Mouse (Mus musculus): ENCODE results near the gene Atf6b.
A peak's percentile ranks its signal among the peaks of the same experiment; 100 is the strongest.

The Atf6b gene

GRCm38 (mm10) chr17:34646906-34647787 is at the start of gene Atf6b:
Atf6b (plus strand) TSS chr17:34647146.
- DNase-seq (ENCODE audit: low spot score in 2 of 2) = peak; percentile 96 to 97

GRCm38 (mm10) chr17:34597566-34598095 is 49.3 kb upstream of the Atf6b start, which contains the start of gene Ager:
Ager (plus strand) TSS chr17:34597862.
- DNase-seq (ENCODE audit: low spot score in 2 of 2) = no peak

- DNase-seq (ENCODE audit: low spot score in 2 of 2) = no peak
These were observed 47.1 kb upstream of the Atf6b start for GRCm38 (mm10) chr17:34599891-34600290.

- DNase-seq (ENCODE audit: low spot score in 2 of 2) = no peak
These were observed 45.1 kb upstream of the Atf6b start for GRCm38 (mm10) chr17:34601796-34602195.

GRCm38 (mm10) chr17:34603375-34604060 is 43.4 kb upstream of the Atf6b start, which contains the start of gene Rnf5:
Rnf5 (minus strand) TSS chr17:34603690.
- DNase-seq (ENCODE audit: low spot score in 2 of 2) = peak; percentile 99

GRCm38 (mm10) chr17:34604061-34604508 is 42.9 kb upstream of the Atf6b start, which contains the start of gene Agpat1:
Agpat1 (plus strand) TSS chr17:34604262.
- peak; percentile 96 to 98 for DNase-seq (ENCODE audit: low spot score in 2 of 2)

- DNase-seq (ENCODE audit: low spot score in 2 of 2) = no peak
These were observed 42.3 kb upstream of the Atf6b start for GRCm38 (mm10) chr17:34604511-34605237.

GRCm38 (mm10) chr17:34605609-34606008 is 41.3 kb upstream of the Atf6b start:
- peak; percentile 93 to 94 for DNase-seq (ENCODE audit: low spot score in 2 of 2)

- no peak for DNase-seq (ENCODE audit: low spot score in 2 of 2)
These were observed 40.5 kb upstream of the Atf6b start for GRCm38 (mm10) chr17:34606186-34607039.

GRCm38 (mm10) chr17:34607997-34608396 is 38.9 kb upstream of the Atf6b start:
- DNase-seq (ENCODE audit: low spot score in 2 of 2) = no peak

GRCm38 (mm10) chr17:34611050-34611449 is 35.9 kb upstream of the Atf6b start:
- DNase-seq (ENCODE audit: low spot score in 2 of 2) = no peak

GRCm38 (mm10) chr17:34613054-34613645 is 33.8 kb upstream of the Atf6b start:
- DNase-seq (ENCODE audit: low spot score in 2 of 2) = no peak

- no peak for DNase-seq (ENCODE audit: low spot score in 2 of 2)
These were observed 33.1 kb upstream of the Atf6b start for GRCm38 (mm10) chr17:34613830-34614229.

GRCm38 (mm10) chr17:34615871-34616270 is 31.1 kb upstream of the Atf6b start, which contains the start of gene Egfl8:
Egfl8 (minus strand) TSS chr17:34615971.
- no peak for DNase-seq (ENCODE audit: low spot score in 2 of 2)

GRCm38 (mm10) chr17:34618999-34619398 is 27.9 kb upstream of the Atf6b start:
- no peak for DNase-seq (ENCODE audit: low spot score in 2 of 2)

GRCm38 (mm10) chr17:34621006-34621405 is 25.9 kb upstream of the Atf6b start:
- no peak for DNase-seq (ENCODE audit: low spot score in 2 of 2)

GRCm38 (mm10) chr17:34623161-34623560 is 23.8 kb upstream of the Atf6b start:
- no peak for DNase-seq (ENCODE audit: low spot score in 2 of 2)

GRCm38 (mm10) chr17:34624981-34625380 is 22.0 kb upstream of the Atf6b start:
- no peak for DNase-seq (ENCODE audit: low spot score in 2 of 2)

- no peak for DNase-seq (ENCODE audit: low spot score in 2 of 2)
These were observed 20.7 kb upstream of the Atf6b start for GRCm38 (mm10) chr17:34626062-34626772.

GRCm38 (mm10) chr17:34626773-34627092 is 20.2 kb upstream of the Atf6b start:
- DNase-seq (ENCODE audit: low spot score in 2 of 2) = no peak
